Mouse (Mus musculus) ZHBTc4 (cell line): ENCODE results near the gene Sprr2d.

Experiments
- DNase-seq: peaks from one replicate; pipeline ENCODE4 v3.0.0-alpha.2; 2011; ENCODE audit warnings: low read depth, low spot score

Sprr2d gene

GRCm38 (mm10) chr3:92338840-92339239 is at the start of gene Sprr2d:
Gene Sprr2d, plus strand, starts transcription at chr3:92339140.
- DNase-seq = no peak

DNA sequence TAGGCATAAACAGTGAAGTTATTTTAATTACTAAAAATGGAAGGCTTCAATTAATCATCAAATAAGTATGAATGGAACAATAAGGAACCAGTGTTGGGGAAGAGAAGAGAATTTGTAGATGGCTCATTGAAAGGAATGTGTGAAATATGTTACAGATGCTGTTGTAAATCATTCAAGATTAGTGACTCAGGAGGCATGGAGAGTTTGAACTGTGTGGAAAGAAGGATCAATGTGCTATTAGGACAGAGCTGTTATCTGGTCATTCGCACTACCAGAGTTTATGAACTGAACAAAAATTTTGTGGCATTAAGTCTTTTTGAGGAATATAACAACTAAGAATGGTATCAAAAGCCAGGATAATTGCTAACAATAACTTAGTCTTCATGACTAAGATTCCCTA is 31.5 kb upstream of the Sprr2d start:
- no peak for DNase-seq

DNA sequence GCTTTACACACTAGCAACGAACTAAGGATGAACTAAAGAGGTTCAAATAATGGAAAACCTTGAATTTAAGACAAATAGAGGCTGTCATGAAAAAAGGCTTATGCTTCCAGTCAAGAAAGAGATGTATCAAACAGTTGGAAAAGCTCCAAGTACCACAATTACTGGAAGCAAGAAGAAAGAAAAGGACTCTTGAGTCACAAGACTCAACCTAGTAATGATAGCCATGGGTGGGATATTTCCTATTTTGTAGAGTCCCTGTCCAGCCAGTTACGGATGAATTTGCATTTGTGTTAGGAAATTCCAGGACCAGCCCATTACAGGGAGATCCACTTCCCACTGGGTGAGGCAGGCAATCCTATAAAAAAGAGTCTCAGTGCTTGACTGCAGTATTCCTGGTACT is 22.6 kb upstream of the Sprr2d start, which contains the start of gene Sprr2b:
TSS of gene Sprr2b (plus strand) at position 301 of the 400 bp plus-strand sequence.
- DNase-seq = peak; percentile 18

GRCm38 (mm10) chr3:92317384-92317783 is 21.6 kb upstream of the Sprr2d start:
- no peak for DNase-seq

- DNase-seq = no peak
These were observed 2.7 kb upstream of the Sprr2d start for GRCm38 (mm10) chr3:92336278-92336677.

DNA sequence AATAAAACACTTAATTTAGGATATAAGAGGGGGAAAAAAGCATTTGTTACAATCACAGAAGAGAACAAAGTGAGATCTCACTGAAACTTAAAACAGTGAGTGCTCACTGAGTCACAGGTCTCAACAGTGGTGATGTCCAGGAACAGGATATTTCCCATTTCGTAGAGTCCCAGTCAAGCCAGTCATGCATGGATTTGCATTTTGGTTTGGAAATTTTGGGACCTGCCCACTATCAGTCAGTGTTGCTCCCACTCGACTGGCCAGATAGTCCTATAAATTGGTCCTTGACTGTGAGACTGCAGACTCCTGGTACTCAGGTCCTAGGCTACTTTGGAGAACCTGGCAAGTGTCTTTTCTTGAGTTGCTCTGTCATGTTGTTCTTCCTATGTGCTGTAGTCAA is 12.9 kb downstream of the Sprr2d start, which contains the start of gene Sprr2e:
TSS of gene Sprr2e (plus strand) at position 301 of the 400 bp plus-strand sequence.
- no peak for DNase-seq

DNA sequence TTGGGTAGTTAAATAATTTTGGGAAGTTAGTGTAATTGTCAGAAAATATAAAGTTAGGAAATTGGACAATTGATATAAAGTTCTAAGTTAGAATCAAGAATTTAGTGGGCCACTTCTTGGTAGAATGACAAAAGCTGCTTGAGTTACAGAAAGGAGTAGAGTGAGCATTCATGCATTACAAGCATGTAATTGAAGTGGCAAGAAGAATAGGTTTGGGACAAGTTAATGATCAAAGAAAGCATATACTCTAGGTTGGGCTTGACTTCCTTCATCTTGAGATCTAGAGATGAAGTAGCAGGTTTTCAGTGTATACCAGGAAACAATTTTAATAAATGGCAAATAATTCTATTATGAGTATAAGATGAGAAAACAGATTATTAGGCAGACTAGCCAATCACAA is 22.7 kb downstream of the Sprr2d start:
- DNase-seq = no peak

DNA sequence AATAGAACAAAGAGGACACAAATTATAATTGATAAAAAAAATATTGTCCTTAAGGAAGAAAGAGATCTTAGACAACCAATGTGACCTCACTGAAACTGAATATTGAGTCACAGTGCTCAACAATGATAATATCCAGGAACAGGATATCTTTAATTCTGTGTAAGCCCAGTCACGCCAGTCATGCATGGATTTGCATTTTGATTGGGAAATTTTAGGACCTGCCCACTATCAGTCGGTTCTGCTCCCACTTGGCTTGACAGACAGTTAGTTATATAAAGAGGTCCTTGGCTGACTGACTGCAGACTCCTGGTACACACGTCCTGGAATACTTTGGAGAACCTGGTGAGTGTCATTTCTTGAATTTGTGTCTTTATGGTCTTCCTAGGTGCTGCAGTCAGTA is 25.9 kb downstream of the Sprr2d start, which contains the start of gene Sprr2f:
TSS of gene Sprr2f (plus strand) at position 301 of the 400 bp plus-strand sequence.
- DNase-seq = no peak

DNA sequence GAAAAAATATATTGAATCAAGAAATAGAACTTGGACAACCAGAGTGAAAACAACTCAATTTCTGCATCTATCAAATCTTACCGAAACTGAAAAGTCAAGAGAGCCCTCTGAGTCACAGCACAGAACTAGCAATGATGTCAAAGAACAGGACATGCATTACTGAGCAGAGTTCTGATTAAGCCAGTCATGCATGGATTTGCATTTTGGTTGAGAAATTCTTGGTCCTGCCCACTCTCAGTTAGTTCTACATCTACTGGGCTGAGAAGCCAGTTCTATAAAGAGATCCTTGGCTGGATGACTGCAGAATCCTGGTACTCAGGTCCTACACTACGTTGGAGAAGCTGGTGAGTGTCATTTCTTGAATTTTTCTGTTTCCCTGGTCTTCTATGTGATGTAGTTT is 34.7 kb downstream of the Sprr2d start:
- no peak for DNase-seq

DNA sequence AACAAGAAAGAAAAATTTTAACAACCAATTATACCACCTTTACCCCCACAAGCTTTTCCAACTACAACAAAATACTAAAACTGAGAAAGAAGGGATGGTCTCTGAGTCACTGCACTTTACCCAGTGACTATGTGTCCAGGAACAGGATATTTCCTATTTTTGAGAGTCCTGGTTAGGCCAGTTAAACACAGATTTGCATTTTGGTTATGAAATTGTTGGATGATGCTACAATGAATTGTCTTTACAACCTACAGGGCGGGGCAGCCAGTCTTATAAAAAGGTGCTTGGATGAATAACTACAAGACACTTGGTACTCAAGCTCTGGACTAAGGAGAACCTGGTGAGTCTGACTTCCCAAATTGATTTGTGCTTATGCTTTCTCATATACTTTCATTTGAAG is 46.4 kb downstream of the Sprr2d start, which contains the start of gene Sprr2h:
TSS of gene Sprr2h (plus strand) at position 301 of the 400 bp plus-strand sequence.
- no peak for DNase-seq
